Mouse (Mus musculus): ENCODE results near the gene Fhod1. TPM values are rescaled to one million over a fixed set of nuclear protein-coding genes. Genes with fewer than 3 reads are reported as not detected.
A peak's percentile ranks its signal among the peaks of the same experiment; 100 is the strongest.

Gene Fhod1
- polyA plus RNA-seq, 1 experiment: 33.6 TPM

- no peak overlapping the region for H3K27ac ChIP-seq (ENCODE audit: control insufficient read depth, insufficient read depth, low read length)
- DNase-seq: no peak
- TF ChIP-seq CTCF (IDR thresholded peaks at IDR 0.05; ENCODE audit: borderline replicate concordance, control insufficient read depth, extremely low read depth, insufficient read depth, low read length, poor library complexity) (no peak), POLR2A (IDR thresholded peaks at IDR 0.05; ENCODE audit: control insufficient read depth, extremely low read depth, insufficient read depth, low read length, poor library complexity) (no peak)
- no peaks in the 10 kb centered on the region for H3K36me3 ChIP-seq (ENCODE audit: control insufficient read depth, insufficient read depth, low read length)
- H3K27me3 ChIP-seq (ENCODE audit: control insufficient read depth, insufficient read depth, low read length): no peaks in the 10 kb centered on the region
- no peak overlapping the region for H3K4me3 ChIP-seq (ENCODE audit: control insufficient read depth, insufficient read depth, low read length)
- WGBS: 72% methylated on average over 12 of the region's 12 CpGs
- no peaks in the 10 kb centered on the region for H3K4me1 ChIP-seq (replicated peaks; ENCODE audit: control insufficient read depth, insufficient read depth, low read length)
These were observed 14.3 kb upstream of the Fhod1 start for GRCm38 (mm10) chr8:105361751-105362702.

- TF ChIP-seq POLR2A (IDR thresholded peaks at IDR 0.05; ENCODE audit: control insufficient read depth, extremely low read depth, insufficient read depth, low read length, poor library complexity) (no peak), CTCF (IDR thresholded peaks at IDR 0.05; ENCODE audit: borderline replicate concordance, control insufficient read depth, extremely low read depth, insufficient read depth, low read length, poor library complexity) (no peak)
- no peak for DNase-seq
- Histone ChIP-seq H3K4me3 (ENCODE audit: control insufficient read depth, insufficient read depth, low read length) (no peak overlapping the region), H3K27me3 (ENCODE audit: control insufficient read depth, insufficient read depth, low read length) (no peaks in the 10 kb centered on the region), H3K27ac (ENCODE audit: control insufficient read depth, insufficient read depth, low read length) (no peak overlapping the region), H3K36me3 (ENCODE audit: control insufficient read depth, insufficient read depth, low read length) (no peaks in the 10 kb centered on the region), H3K4me1 (replicated peaks; ENCODE audit: control insufficient read depth, insufficient read depth, low read length) (peaks cover 11% of the 10 kb centered on the region)
- 74% methylated on average over 4 of the region's 4 CpGs for WGBS
These were observed 11.9 kb upstream of the Fhod1 start for GRCm38 (mm10) chr8:105359646-105360045.

- H3K36me3 ChIP-seq (ENCODE audit: control insufficient read depth, insufficient read depth, low read length): no peaks in the 10 kb centered on the region
- no peak overlapping the region for H3K4me3 ChIP-seq (ENCODE audit: control insufficient read depth, insufficient read depth, low read length)
- H3K27ac ChIP-seq (ENCODE audit: control insufficient read depth, insufficient read depth, low read length): no peak overlapping the region
- no peaks in the 10 kb centered on the region for H3K27me3 ChIP-seq (ENCODE audit: control insufficient read depth, insufficient read depth, low read length)
- TF ChIP-seq POLR2A (IDR thresholded peaks at IDR 0.05; ENCODE audit: control insufficient read depth, extremely low read depth, insufficient read depth, low read length, poor library complexity) (no peak), CTCF (IDR thresholded peaks at IDR 0.05; ENCODE audit: borderline replicate concordance, control insufficient read depth, extremely low read depth, insufficient read depth, low read length, poor library complexity) (no peak)
- WGBS: 92% methylated on average over 15 of the region's 15 CpGs
- H3K4me1 ChIP-seq (replicated peaks; ENCODE audit: control insufficient read depth, insufficient read depth, low read length): peaks cover 11% of the 10 kb centered on the region
- no peak for DNase-seq
These were observed 11.5 kb upstream of the Fhod1 start for GRCm38 (mm10) chr8:105359208-105359607.

GRCm38 (mm10) chr8:105356681-105357080 lies 8.9 kb upstream of the Fhod1 start:
- Histone ChIP-seq H3K36me3 (ENCODE audit: control insufficient read depth, insufficient read depth, low read length) (no peaks in the 10 kb centered on the region), H3K4me3 (ENCODE audit: control insufficient read depth, insufficient read depth, low read length) (no peak overlapping the region), H3K27ac (ENCODE audit: control insufficient read depth, insufficient read depth, low read length) (no peak overlapping the region), H3K4me1 (replicated peaks; ENCODE audit: control insufficient read depth, insufficient read depth, low read length) (peaks cover 11% of the 10 kb centered on the region), H3K27me3 (ENCODE audit: control insufficient read depth, insufficient read depth, low read length) (no peaks in the 10 kb centered on the region)
- no peak for DNase-seq
- WGBS: 97% methylated on average over 14 of the region's 14 CpGs
- TF ChIP-seq CTCF (IDR thresholded peaks at IDR 0.05; ENCODE audit: borderline replicate concordance, control insufficient read depth, extremely low read depth, insufficient read depth, low read length, poor library complexity) (no peak), POLR2A (IDR thresholded peaks at IDR 0.05; ENCODE audit: control insufficient read depth, extremely low read depth, insufficient read depth, low read length, poor library complexity) (no peak)

GRCm38 (mm10) chr8:105355179-105356024 lies 7.6 kb upstream of the Fhod1 start:
- Histone ChIP-seq H3K36me3 (ENCODE audit: control insufficient read depth, insufficient read depth, low read length) (no peaks in the 10 kb centered on the region), H3K27me3 (ENCODE audit: control insufficient read depth, insufficient read depth, low read length) (no peaks in the 10 kb centered on the region), H3K27ac (ENCODE audit: control insufficient read depth, insufficient read depth, low read length) (peak overlapping the region; percentile 5; the same call in 1 of the 2 replicates), H3K4me1 (replicated peaks; ENCODE audit: control insufficient read depth, insufficient read depth, low read length) (peaks cover 11% of the 10 kb centered on the region), H3K4me3 (ENCODE audit: control insufficient read depth, insufficient read depth, low read length) (peak overlapping the region; percentile 4; the same call in 1 of the 2 replicates)
- 74% methylated on average over 26 of the region's 26 CpGs for WGBS
- TF ChIP-seq CTCF (IDR thresholded peaks at IDR 0.05; ENCODE audit: borderline replicate concordance, control insufficient read depth, extremely low read depth, insufficient read depth, low read length, poor library complexity): no peak
- TF ChIP-seq POLR2A (IDR thresholded peaks at IDR 0.05; ENCODE audit: control insufficient read depth, extremely low read depth, insufficient read depth, low read length, poor library complexity): no peak
- peak; percentile 70 for DNase-seq

- no peaks in the 10 kb centered on the region for H3K27me3 ChIP-seq (ENCODE audit: control insufficient read depth, insufficient read depth, low read length)
- TF ChIP-seq CTCF (IDR thresholded peaks at IDR 0.05; ENCODE audit: borderline replicate concordance, control insufficient read depth, extremely low read depth, insufficient read depth, low read length, poor library complexity) (no peak), POLR2A (IDR thresholded peaks at IDR 0.05; ENCODE audit: control insufficient read depth, extremely low read depth, insufficient read depth, low read length, poor library complexity) (no peak)
- no peak overlapping the region for H3K4me3 ChIP-seq (ENCODE audit: control insufficient read depth, insufficient read depth, low read length)
- no peaks in the 10 kb centered on the region for H3K36me3 ChIP-seq (ENCODE audit: control insufficient read depth, insufficient read depth, low read length)
- peak overlapping the region; percentile 5; the same call in 1 of the 2 replicates for H3K27ac ChIP-seq (ENCODE audit: control insufficient read depth, insufficient read depth, low read length)
- over 99% methylated on average over 4 of the region's 4 CpGs for WGBS
- no peak for DNase-seq
- H3K4me1 ChIP-seq (replicated peaks; ENCODE audit: control insufficient read depth, insufficient read depth, low read length): peaks cover 12% of the 10 kb centered on the region
These were observed 6.8 kb upstream of the Fhod1 start for GRCm38 (mm10) chr8:105354549-105354948.

Measured in thymus, adult 2 months (tissue).